Mouse (Mus musculus) ovary, adult 18-20 months (tissue): Measurements from ENCODE around the gene Dao.

Experiments used
- DNase-seq: peaks from one replicate; pipeline ENCODE4 v3.0.0; 2022; ENCODE audit warnings: low spot score, mixed read lengths

Gene Dao

DNA sequence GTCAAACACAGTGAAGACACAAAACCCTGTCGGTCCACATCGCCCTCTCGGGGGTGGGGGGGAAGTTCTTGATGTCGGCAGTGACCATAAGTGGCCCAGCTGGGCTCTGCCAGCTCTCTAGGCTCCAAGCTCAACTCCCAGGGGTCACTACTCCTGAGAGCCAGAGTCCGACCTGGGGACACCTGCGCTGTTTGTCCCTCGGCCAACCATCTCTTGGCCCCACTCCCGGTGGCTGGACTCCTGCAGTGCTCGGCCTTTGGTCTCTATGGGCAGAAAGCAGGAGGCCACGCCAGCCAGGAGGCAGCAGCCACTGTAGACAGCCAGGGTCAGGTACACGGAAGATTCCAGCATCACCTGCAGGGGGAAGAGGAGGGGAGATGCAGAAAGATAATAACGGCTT lies 24.6 kb downstream of the Dao start:
- no peak for DNase-seq

GRCm38 (mm10) chr5:114030652-114031051 lies 27.1 kb downstream of the Dao start:
- DNase-seq, result no peak

- no peak for DNase-seq
Observed at GRCm38 (mm10) chr5:114032161-114032763, 28.8 kb downstream of the Dao start.

- DNase-seq, result no peak
Observed at GRCm38 (mm10) chr5:114034393-114034792, 30.9 kb downstream of the Dao start.

- no peak for DNase-seq
Observed at GRCm38 (mm10) chr5:114035111-114035510, 31.6 kb downstream of the Dao start.

GRCm38 (mm10) chr5:114040508-114040907 lies 37.0 kb downstream of the Dao start:
- DNase-seq, result no peak

DNA sequence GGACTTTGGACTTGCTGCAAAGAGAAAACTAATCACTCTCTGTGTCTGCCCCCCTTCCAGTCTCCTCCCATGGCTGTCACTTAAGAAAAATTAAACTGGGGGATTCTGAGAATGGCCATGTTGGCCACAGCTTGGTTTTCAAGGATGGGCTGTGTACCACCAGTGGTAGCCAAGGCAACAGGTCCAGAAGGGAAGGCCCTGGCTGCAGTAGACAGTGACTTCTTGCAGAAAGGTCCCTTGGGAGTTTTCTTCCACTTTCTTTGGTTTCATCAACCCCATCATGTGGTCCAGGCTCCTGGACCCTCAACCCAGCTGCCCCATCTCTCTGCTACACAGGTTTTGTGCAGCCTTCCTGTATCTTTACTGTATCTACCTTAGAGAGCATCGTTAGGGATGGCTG lies 37.4 kb downstream of the Dao start:
- no peak for DNase-seq

- no peak for DNase-seq
Observed at GRCm38 (mm10) chr5:114041327-114041930, 37.9 kb downstream of the Dao start.

- DNase-seq, result no peak
Observed at GRCm38 (mm10) chr5:114043800-114044199, 40.3 kb downstream of the Dao start.

DNA sequence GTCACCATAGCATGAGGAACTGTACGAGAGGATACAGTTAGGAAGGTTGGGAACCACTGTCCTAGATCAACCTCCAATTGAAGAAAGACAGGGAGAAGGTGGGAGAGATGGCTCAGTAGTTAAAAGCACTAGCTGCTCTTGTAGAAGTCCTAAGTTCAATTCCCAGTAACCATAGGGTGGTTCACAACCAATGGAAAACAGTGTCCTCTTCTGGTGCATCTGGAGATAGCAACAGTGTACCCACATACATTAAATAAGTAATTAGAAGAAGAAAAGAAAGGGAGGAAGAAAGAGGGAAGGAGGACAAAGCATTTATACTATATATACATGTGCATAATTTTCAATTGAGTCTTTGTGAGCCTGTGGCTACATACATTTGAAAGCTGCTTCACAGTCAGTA lies 41.6 kb downstream of the Dao start:
- no peak for DNase-seq

DNA sequence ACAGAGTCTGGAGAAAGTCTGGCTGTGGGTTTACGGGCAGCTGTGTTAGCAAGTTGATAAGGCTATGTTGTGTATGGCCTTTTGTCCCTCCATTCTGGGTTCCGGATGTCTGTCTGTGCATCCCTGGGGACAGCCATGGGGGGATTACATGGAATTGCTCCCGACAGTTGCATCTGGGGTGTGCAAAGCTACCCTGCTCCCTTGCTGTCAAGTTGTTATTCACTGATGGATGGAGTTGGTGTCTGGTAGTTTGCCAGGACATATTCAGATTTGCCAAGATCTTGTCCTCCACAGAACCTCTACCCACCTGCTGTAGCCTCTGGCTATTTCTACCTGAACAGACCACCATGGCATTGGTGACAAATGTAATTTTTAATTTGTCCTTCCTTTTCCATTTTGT lies 42.6 kb downstream of the Dao start:
- DNase-seq, result no peak

DNA sequence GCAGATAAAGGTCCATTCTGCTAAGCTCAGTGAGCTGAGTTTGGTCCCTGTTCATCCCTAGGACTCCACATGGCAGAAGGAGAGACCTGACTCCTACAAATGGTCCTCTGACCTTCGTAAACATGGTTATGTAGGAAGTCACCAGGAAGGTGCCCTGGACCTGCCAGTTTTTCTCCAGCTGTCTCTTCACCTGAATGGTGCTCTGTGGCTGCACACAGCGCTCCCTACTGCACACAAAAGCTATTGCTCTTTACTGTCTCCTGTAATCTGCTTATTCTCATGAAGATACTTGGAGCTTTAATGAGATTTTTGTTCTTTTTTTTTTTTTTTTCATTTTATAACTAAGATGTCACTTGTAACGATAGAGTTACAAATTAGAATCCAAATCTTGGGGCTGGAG lies 43.1 kb downstream of the Dao start:
- no peak for DNase-seq

DNA sequence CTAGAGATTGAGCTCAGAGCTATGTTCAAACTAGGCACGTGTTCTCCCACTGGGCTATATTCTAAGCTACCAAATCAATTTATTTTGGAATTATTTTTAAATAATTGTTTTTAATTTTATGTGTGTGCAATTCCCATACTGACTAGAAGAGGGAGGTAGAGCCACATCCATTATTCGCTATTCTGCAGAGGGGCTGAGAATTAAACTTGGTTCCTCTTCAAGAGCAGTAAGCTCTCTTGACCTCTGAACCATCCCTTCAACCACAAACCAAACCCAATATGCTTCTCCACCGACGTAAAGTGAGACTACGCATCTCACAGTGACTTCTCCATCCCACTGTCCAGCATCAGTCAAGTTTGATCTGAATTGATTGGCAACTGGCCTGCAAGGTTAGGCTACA lies 43.7 kb downstream of the Dao start:
- no peak for DNase-seq

GRCm38 (mm10) chr5:114048731-114049308 lies 45.3 kb downstream of the Dao start:
- no peak for DNase-seq

GRCm38 (mm10) chr5:114052246-114052761 lies 48.8 kb downstream of the Dao start:
- DNase-seq, result peak; percentile 10

GRCm38 (mm10) chr5:114057129-114057731 lies 53.7 kb downstream of the Dao start:
- no peak for DNase-seq

- no peak for DNase-seq
Observed at GRCm38 (mm10) chr5:114061675-114062074, 58.2 kb downstream of the Dao start.

DNA sequence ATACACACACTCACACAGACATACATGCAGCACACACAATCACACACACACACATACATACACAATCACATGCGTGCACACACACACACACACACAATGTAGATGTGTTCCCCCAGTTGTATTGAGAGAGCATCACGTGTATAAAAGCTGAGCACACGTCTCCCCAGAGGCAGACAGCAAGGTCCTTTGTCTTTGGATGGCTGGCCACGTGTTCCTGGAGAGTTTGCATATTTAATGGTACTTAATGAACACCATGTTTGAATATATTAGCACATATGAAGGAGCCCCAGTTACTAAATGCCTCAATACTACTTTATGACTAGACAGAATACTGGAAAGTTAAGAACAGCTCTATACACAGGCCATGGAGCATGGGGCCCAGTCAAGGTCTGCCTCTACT lies 60.5 kb downstream of the Dao start:
- DNase-seq, result no peak

- DNase-seq, result no peak
Observed at GRCm38 (mm10) chr5:114065161-114065560, 61.7 kb downstream of the Dao start, which contains the start of gene Usp30. Gene Usp30 (plus strand): TSS chr5:114065461.

- DNase-seq, result no peak
Observed at GRCm38 (mm10) chr5:114066601-114067000, 63.1 kb downstream of the Dao start.

DNA sequence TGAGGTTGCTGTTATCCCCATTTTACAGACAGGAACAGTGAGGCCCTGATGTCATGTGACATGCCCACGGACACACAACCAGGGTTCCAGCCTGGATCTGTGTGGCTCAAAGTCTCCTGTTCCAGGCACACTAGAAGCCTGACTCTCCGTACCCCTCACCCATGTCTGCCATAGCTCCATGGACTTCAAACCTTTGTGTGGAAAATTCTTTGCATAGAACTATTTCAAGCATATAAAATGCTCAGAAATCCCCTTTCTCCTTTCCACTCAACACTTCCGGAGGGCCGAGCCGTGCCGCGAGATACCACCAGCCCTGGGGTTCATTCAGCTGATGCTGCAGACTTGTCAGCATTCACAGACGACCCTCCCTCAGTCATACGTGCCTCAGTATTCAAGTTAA lies 64.0 kb downstream of the Dao start:
- DNase-seq, result no peak

- DNase-seq, result no peak
Observed at GRCm38 (mm10) chr5:114067982-114068381, 64.5 kb downstream of the Dao start.

GRCm38 (mm10) chr5:114070858-114071257 lies 67.4 kb downstream of the Dao start:
- DNase-seq, result no peak
